Mouse (Mus musculus): ENCODE results near the gene 4933414I15Rik. TPM values are rescaled to one million over a fixed set of nuclear protein-coding genes. Genes with fewer than 3 reads are reported as not detected.

Gene 4933414I15Rik
- polyA plus RNA-seq (2016; fragmentation: Nextera tagmentation; extraction: Ambion mirVana), result not detected in 2 replicates

DNA sequence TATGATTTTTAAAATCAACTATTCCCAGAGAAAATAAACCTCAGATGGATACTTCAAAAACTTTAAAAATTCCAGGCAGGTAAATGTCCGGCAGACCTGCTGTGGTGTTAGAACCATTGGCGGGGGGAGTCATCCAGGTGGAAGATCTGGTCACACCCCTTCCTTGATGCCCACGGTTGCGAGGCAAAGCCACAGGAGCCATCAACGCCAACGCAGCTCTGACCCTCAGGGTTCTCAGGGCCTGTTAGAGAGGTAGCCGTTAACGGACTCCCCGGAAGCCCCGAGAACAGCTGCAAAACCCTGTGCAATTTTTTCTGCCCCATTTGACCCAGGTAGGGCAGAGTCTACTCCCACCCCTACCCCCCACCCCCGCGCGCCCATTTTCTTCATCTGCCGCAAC is at the start of gene 4933414I15Rik:
Gene 4933414I15Rik, minus strand, starts transcription at position 260 of the 400 bp plus-strand sequence.
- no peaks in the 10 kb centered on the region for H3K4me1 ChIP-seq
- no peaks in the 10 kb centered on the region for H3K27me3 ChIP-seq
- no peak within 1 kb of the TSS for H3K27ac ChIP-seq
- no peaks in the 10 kb centered on the region for H3K9me3 ChIP-seq
- no peak within 1 kb of the TSS for H3K4me2 ChIP-seq
- H3K9ac ChIP-seq, result no peak within 1 kb of the TSS
- no peak within 1 kb of the TSS for H3K4me3 ChIP-seq (replicated peaks)
- no peaks in the 10 kb centered on the region for H3K36me3 ChIP-seq (replicated peaks)
- no peak for ATAC-seq (ENCODE audit: low FRiP score)
- WGBS, result 82% methylated on average over 14 of the region's 14 CpGs

DNA sequence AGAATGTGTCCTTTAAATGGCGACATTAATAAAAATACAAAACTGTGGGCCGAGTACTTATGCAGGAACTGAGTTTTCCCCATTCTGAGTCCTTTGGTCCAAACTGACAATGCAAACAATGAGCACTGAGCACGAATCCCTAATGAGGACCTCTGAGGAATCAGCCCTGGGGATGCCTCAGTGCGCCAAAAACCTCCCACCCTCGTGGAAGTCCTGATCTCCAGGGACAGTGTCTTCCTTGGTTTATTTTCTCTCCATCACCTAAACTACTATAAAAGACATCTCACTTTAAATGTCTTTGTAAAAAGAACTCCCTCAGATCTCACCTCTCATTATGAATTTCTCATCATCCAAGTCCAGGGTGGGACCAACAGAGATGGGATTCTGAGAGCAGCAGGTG is 38.1 kb upstream of the 4933414I15Rik start, which contains the start of gene Olfr1377:
Gene Olfr1377, plus strand, starts transcription at position 301 of the 400 bp plus-strand sequence.
- ATAC-seq (ENCODE audit: low FRiP score), result no peak
- H3K9ac ChIP-seq, result no peak within 1 kb of the TSS
- H3K36me3 ChIP-seq (replicated peaks), result no peaks in the 10 kb centered on the region
- no peaks in the 10 kb centered on the region for H3K27me3 ChIP-seq
- WGBS, result 64% methylated on average over 5 of the region's 5 CpGs
- no peak within 1 kb of the TSS for H3K4me3 ChIP-seq (replicated peaks)
- no peak within 1 kb of the TSS for H3K27ac ChIP-seq
- no peaks in the 10 kb centered on the region for H3K9me3 ChIP-seq
- no peaks in the 10 kb centered on the region for H3K4me1 ChIP-seq
- no peak within 1 kb of the TSS for H3K4me2 ChIP-seq

DNA sequence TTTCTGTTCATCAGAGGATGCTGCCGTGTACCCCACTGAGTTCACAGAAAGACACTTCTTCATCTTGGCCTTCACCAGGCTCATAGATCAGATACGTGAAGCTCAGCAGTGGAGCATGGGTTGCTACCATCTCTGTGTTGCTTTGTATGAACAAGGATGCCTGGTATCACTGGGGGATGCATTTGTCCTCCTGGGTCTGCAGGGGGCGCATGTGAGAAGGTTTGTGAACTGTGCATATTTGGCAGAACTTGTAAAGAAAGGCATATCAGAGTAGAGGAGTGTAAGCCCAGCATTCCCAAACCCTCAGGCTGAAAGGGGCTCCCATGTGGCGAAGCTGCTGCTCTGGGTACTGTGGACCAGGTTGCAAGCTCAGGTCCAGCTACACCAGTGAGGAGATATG is 33.7 kb upstream of the 4933414I15Rik start:
- Histone ChIP-seq H3K36me3 (replicated peaks) (no peaks in the 10 kb centered on the region), H3K4me1 (no peaks in the 10 kb centered on the region), H3K4me2 (no peak overlapping the region), H3K4me3 (replicated peaks) (no peak overlapping the region), H3K27me3 (no peaks in the 10 kb centered on the region), H3K9me3 (no peaks in the 10 kb centered on the region), H3K9ac (no peak overlapping the region), H3K27ac (no peak overlapping the region)
- no peak for ATAC-seq (ENCODE audit: low FRiP score)
- 68% methylated on average over 4 of the region's 4 CpGs for WGBS

DNA sequence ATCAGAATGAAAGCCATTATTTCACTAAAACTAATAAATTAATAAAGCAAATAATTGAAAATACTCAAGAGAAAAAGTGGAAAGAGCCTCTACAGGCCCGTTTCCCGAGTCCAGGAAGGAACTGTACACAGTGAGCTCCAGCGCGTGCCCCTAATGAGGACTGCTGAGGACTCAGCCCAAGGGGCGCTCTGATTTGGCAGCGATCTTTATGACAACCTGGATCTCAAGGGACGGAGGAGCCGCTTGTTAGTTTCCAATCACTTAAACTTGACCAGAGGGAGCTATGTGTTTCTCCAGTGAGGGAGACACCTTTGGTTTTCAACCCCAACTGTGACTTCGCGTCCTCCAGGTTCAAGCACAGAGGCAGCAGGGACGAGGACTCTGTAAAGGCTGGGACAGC is 22.7 kb upstream of the 4933414I15Rik start, which contains the start of gene Olfr1378:
Gene Olfr1378, plus strand, starts transcription at position 301 of the 400 bp plus-strand sequence.
- 92% methylated on average over 11 of the region's 11 CpGs for WGBS
- H3K27ac ChIP-seq, result no peak within 1 kb of the TSS
- H3K36me3 ChIP-seq (replicated peaks), result no peaks in the 10 kb centered on the region
- no peak for ATAC-seq (ENCODE audit: low FRiP score)
- no peaks in the 10 kb centered on the region for H3K27me3 ChIP-seq
- H3K4me3 ChIP-seq (replicated peaks), result no peak within 1 kb of the TSS
- H3K4me1 ChIP-seq, result no peaks in the 10 kb centered on the region; the same call in 1 of the 2 replicates
- no peak within 1 kb of the TSS for H3K9ac ChIP-seq
- no peak within 1 kb of the TSS for H3K4me2 ChIP-seq
- H3K9me3 ChIP-seq, result no peaks in the 10 kb centered on the region

DNA sequence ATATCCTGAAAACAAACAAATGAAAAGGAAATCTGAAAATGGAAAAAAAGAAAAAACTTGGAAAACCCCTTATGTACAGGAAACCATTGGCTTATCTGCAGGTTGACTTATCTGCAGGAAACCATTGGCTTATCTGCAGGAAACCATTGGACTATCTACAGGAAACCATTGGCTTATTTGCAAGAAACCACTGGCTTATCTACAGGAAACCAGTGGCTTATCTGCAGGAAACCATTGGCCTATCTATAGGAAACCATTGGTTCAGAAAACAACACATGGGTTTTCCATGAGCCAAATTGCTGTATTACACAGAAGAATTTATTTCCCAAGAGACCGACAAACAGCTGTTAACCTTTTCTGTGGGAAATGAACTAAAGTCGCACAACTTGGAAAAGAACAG is 21.3 kb upstream of the 4933414I15Rik start:
- no peaks in the 10 kb centered on the region; the same call in 1 of the 2 replicates for H3K4me1 ChIP-seq
- no peak for ATAC-seq (ENCODE audit: low FRiP score)
- 90% methylated on average over 2 of the region's 2 CpGs for WGBS
- H3K4me3 ChIP-seq (replicated peaks), result no peak overlapping the region
- H3K4me2 ChIP-seq, result no peak overlapping the region
- no peak overlapping the region for H3K9ac ChIP-seq
- H3K27ac ChIP-seq, result no peak overlapping the region
- no peaks in the 10 kb centered on the region for H3K27me3 ChIP-seq
- H3K36me3 ChIP-seq (replicated peaks), result no peaks in the 10 kb centered on the region
- no peaks in the 10 kb centered on the region for H3K9me3 ChIP-seq

DNA sequence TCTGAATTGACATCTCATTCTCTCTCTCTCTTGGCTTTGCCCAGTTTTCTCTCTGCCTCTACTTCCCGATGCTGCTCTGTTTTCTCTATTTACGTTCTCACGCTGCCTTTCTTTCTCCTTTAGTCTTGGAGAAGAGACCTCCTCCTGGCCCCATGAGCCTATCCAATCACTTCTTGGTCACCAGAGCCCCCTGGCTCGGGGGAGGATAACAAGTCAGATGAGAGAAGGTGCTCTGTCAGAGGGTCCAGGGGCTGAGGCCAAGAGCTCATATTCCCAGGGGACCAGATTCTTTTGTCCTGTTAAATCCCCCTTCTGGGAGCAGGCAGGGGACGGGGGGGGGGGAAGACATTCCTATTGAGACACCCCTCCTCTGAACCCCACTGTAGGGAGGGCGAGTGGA is 10.1 kb upstream of the 4933414I15Rik start, which contains the start of gene Prop1:
Gene Prop1, minus strand, starts transcription at position 101 of the 400 bp plus-strand sequence.
- no peaks in the 10 kb centered on the region for H3K36me3 ChIP-seq (replicated peaks)
- H3K9ac ChIP-seq, result no peak within 1 kb of the TSS
- no peak within 1 kb of the TSS for H3K4me2 ChIP-seq
- no peaks in the 10 kb centered on the region for H3K9me3 ChIP-seq
- no peaks in the 10 kb centered on the region for H3K4me1 ChIP-seq
- no peak within 1 kb of the TSS for H3K4me3 ChIP-seq (replicated peaks)
- H3K27me3 ChIP-seq, result no peaks in the 10 kb centered on the region
- ATAC-seq (ENCODE audit: low FRiP score), result no peak
- WGBS, result 75% methylated on average over 6 of the region's 6 CpGs
- H3K27ac ChIP-seq, result no peak within 1 kb of the TSS

DNA sequence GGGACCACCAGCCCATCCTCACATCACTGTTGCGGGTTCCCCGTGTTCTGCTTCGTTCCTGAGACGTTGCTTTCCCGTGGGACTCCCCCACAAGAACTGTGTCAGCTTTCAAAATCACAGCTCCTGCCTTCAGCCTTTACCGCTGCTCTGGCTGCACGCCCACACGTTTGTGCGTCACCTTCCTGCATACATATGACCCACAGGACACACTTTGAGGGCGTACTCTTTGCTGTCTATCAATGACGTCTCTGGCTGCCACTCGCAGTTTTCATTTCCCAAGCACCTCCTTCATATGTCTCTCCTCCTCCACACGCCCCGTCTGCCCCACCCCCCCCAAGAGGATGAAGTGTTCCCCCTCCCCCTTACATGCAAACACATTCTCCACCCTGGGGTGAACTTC is 8.7 kb upstream of the 4933414I15Rik start:
- Histone ChIP-seq H3K4me2 (no peak overlapping the region), H3K36me3 (replicated peaks) (no peaks in the 10 kb centered on the region), H3K9me3 (no peaks in the 10 kb centered on the region), H3K27ac (no peak overlapping the region), H3K9ac (no peak overlapping the region), H3K4me3 (replicated peaks) (no peak overlapping the region), H3K4me1 (no peaks in the 10 kb centered on the region), H3K27me3 (no peaks in the 10 kb centered on the region)
- WGBS, result 80% methylated on average over 14 of the region's 14 CpGs
- no peak for ATAC-seq (ENCODE audit: low FRiP score)

DNA sequence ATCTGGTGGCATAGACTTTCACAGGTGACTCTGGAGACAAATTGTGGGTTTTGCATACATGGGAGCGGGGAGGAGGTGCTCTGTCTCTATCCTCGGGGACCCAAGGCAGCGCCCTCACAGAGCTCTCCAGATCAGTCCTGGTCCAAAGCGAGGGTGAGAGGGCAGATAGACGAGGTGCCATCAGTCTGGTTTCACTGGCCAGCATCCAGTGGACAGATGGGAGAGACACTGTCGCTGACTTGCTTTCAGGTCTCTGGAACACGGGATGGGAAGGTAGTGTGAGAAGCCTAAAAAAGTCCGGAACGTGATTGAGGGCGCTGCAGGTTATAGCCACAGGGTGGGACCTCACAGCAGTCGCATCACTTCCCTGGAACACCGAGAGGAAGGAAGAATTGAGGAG is 1.2 kb downstream of the 4933414I15Rik start:
- Histone ChIP-seq H3K27me3 (no peaks in the 10 kb centered on the region), H3K27ac (no peak overlapping the region), H3K4me1 (no peaks in the 10 kb centered on the region), H3K9me3 (no peaks in the 10 kb centered on the region), H3K4me3 (replicated peaks) (no peak overlapping the region), H3K36me3 (replicated peaks) (no peaks in the 10 kb centered on the region), H3K9ac (no peak overlapping the region), H3K4me2 (no peak overlapping the region)
- WGBS, result 73% methylated on average over 12 of the region's 12 CpGs
- no peak for ATAC-seq (ENCODE audit: low FRiP score)

DNA sequence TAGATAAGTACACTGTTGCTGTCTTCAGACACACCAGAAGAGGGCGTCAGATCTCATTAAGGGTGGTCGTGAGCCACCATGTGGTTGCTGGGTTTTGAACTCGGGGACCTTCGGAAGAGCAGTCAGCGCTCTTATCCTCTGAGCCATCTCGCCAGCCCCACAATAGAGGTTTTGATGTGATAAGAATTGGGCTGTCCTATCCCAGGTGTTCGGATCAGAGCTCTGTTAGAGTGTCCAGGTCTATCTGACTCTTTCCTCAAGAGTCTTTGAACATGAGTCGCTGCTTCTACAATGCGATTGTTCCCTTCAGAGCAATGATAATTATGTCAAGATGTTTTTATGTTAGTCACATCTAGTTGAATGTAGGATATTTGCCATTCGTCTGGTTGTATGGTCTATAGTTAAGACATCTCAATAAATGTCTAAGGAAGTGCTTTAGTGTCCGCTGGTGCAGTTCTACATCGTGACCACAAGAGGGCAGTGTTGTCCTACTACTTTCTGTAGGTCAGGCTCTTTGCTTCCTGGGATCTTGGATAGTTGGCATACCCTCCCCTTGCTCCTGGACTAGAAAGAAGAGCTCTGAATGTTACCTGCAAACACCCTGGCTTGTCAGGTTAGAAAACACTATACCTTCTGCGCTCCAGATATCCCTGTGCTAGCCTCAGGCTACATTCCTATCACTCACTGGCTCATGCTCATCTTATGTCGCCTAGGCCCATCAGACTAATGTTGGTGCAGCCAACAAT is 3.8 kb downstream of the 4933414I15Rik start:
- Histone ChIP-seq H3K4me3 (replicated peaks) (no peak overlapping the region), H3K4me1 (no peaks in the 10 kb centered on the region), H3K4me2 (no peak overlapping the region), H3K36me3 (replicated peaks) (no peaks in the 10 kb centered on the region), H3K9ac (no peak overlapping the region), H3K27me3 (no peaks in the 10 kb centered on the region), H3K27ac (no peak overlapping the region), H3K9me3 (no peaks in the 10 kb centered on the region)
- 0 out of 2 replicates have a peak, but pooled peaks have one; percentile 36 for ATAC-seq (ENCODE audit: low FRiP score)
- WGBS, result 37% methylated on average over 14 of the region's 14 CpGs

DNA sequence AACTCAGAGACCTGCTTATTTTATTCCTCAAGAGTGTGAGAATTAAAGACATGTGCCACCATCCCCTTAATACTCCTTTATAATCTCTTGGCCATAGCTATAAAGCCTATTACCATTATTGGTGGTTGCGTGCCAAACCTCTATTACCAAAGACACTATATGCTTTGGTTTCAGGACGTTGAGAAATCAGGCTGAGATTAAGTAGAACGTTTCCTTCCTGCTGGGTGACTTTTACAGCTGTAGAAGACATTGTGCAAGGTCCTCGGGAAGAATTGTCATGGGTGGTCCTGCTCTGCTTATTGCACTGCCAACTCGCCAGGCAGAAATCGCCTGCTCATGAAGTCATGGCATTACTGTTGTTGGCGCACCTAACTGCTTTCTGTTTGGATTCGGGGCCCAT is 5.1 kb downstream of the 4933414I15Rik start:
- H3K27ac ChIP-seq, result no peak overlapping the region
- H3K36me3 ChIP-seq (replicated peaks), result no peaks in the 10 kb centered on the region
- H3K4me3 ChIP-seq (replicated peaks), result no peak overlapping the region
- no peak overlapping the region for H3K4me2 ChIP-seq
- H3K4me1 ChIP-seq, result no peaks in the 10 kb centered on the region
- H3K9ac ChIP-seq, result no peak overlapping the region
- no peak for ATAC-seq (ENCODE audit: low FRiP score)
- H3K9me3 ChIP-seq, result no peaks in the 10 kb centered on the region
- no peaks in the 10 kb centered on the region for H3K27me3 ChIP-seq
- 82% methylated on average over 8 of the region's 8 CpGs for WGBS

DNA sequence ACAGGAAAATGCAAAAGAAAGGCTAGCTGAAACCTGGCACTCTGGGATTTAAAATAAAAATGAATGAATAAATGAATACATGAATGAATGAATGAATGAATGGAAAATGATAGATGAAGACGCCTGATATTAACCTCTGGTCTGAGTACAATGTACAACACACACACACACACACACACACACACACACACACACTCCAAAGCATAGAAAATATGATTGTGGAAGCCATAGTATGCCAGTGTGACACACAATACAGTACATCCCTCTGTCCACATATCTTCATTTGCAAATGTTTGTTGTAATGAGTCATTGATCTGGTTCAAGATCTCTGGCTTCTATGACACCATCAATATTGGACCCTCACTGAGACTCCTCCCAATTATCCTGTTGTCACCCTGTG is 11.5 kb downstream of the 4933414I15Rik start:
- peak; percentile 51 for ATAC-seq (ENCODE audit: low FRiP score)
- Histone ChIP-seq H3K27ac (no peak overlapping the region), H3K9ac (no peak overlapping the region), H3K4me3 (replicated peaks) (no peak overlapping the region), H3K4me1 (peaks cover 10% of the 10 kb centered on the region), H3K36me3 (replicated peaks) (no peaks in the 10 kb centered on the region), H3K27me3 (peaks cover 14% of the 10 kb centered on the region; the same call in 1 of the 2 replicates), H3K4me2 (peak overlapping the region; percentile 84; the same call in 1 of the 2 replicates), H3K9me3 (no peaks in the 10 kb centered on the region)
- 50% methylated on average over 1 of the region's 1 CpGs for WGBS

DNA sequence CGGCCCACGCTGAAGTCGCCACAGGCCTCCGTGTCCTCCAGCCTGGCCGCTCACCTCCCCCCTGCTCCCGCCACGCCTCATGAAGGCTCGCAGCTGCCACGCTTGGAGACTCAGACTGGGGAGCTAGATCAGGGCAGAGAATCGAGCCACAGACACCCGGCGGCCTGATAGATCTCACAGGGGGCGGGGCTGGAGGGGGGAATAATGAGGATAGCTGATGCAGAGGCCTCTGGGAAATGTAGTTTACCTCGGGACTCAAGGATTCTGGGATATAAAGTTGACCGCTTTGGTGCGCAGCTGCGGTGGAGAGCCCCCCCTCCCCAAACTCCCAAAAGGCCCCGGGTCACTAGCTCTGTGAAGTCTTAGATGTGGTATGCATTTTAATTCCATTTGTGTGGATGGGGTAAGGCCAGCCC is 12.1 kb downstream of the 4933414I15Rik start, which contains the start of gene Zfp354b:
Gene Zfp354b, minus strand, starts transcription at position 183 of the 416 bp plus-strand sequence.
- Histone ChIP-seq H3K36me3 (replicated peaks) (no peaks in the 10 kb centered on the region), H3K9me3 (no peaks in the 10 kb centered on the region), H3K4me2 (peak within 1 kb of the TSS; percentile 84), H3K27me3 (peaks cover 14% of the 10 kb centered on the region; the same call in 1 of the 2 replicates), H3K4me3 (replicated peaks) (peak within 1 kb of the TSS; percentile 60), H3K4me1 (peaks cover 10% of the 10 kb centered on the region), H3K9ac (peak within 1 kb of the TSS; percentile 75), H3K27ac (peak within 1 kb of the TSS; percentile 25; the same call in 1 of the 2 replicates)
- whole genome bisulfite sequencing, result 0% methylated on average over 18 of the region's 18 CpGs
- peak; percentile 96 for ATAC-seq (ENCODE audit: low FRiP score)
